Mouse (Mus musculus): ENCODE results near the gene Rassf2.

DNA sequence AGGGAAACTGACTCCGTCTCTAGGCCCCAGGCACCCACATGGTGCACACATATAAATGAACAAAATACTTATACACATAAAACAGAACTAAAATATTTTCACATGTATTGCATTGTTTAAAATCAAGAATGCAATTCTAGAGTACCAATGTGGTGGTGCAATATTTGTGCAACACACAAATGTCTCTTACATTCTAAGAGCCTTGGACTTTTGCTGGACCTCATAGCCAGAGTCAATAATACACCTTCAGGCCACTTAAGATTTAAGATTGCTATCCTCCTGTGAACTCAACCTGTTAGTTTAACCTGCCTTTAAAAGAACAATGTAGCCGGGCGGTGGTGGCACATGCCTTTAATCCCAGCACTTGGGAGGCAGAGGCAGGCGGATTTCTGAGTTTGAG, 16.6 kb upstream of the Rassf2 start:
- no peak for TF ChIP-seq POLR2A (IDR thresholded peaks at IDR 0.05; ENCODE audit: borderline replicate concordance, control insufficient read depth, low read depth, low read length)
- no peak for TF ChIP-seq CTCF (IDR thresholded peaks at IDR 0.05; ENCODE audit: control insufficient read depth, insufficient read depth, low read length)

Data from bone marrow, adult 2 months (tissue).